Mouse (Mus musculus) MN1 (cell line): ENCODE measurements around the gene Ipp.
A peak's percentile ranks its signal among the peaks of the same experiment; 100 is the strongest.

Experiments
- DNase-seq: peaks from one replicate; pipeline ENCODE4 v3.0.0-alpha.2; 2016; ENCODE audit warnings: low spot score

The Ipp gene

DNA sequence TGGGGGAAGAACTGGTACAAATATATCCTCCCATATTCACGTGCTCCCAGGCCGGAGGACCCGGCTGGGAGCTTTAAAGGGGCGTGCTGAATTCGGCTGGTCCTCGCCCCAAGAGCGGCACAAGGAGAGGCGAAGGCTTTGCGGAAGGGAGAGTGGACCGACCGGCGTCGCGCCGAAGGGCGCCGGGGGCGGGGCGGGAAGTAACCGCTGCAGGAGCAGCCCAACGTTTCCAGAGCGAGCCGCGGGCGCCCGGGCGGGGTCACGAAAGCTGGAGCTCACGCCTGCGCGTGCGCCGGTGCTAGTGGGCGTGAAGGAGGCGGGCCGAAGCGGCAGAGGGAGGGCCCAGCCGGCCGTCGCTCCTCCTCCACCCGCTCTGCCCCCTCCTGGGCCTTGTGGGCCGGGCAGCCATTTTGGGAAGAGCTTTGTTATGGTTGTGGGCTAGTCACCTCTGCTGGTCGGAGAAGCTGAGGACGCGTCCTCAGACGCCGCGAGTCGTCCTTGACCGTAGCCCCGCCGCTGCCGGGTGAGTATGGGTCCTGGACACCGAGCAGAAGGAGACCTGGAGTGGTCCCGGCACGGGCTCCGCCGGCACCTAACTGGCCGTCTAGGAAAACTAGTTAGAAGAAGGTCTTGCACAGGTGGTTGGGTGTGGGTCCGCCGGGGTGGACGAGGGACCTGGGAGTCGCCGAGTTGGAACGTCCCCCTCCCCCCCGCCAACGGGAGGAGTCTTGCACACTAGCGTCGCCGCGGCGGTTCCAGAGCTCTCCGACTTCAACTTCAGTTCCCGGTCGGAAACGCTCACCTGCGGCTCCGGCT is 50.2 kb downstream of the Ipp start, which contains the start of gene Gpbp1l1:
Gene Gpbp1l1 (plus strand): TSS at position 353 of the 816 bp plus-strand sequence.
- DNase-seq = peak; percentile 90

DNA sequence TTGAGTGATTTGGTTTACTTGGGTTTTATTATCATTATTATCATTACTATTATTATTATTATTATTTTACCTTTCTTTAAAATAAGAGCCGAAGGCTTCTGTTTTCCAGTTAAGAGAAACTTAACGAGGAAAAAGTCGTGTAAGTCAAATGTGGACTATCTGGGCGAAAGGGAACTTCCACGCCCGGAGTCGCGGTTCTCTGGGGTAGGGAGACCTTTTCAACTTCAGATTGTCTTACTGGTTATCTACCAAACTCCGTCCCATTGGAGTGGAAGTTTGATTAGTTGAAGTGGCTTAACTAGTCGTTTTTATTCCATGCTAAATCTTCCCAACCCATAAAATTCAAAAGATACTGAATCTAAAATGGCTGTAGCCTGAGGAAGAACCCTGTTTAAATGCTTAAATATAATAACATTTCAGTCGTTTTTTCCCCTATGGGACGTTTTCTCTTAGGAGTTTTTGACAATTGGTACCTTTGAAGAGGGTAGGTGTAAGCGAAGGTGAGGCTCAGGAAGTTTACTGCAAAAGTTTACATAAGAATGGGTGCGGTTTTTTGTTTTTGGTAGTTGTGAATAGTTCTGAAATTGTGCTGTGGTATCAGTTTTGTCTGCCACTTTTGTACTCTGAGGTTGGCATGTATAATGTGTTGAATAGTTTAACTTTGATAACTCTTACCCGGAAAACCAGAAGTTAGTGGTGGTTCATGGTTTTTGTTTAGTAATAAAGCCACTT is 51.0 kb downstream of the Ipp start:
- DNase-seq = peak; percentile 7
